Mouse (Mus musculus) kidney, adult 8-10 months (tissue): ENCODE data around the gene Megf9.

Experiments
- DNase-seq, 2 experiments: peaks; one replicate each; pipeline ENCODE4 v3.0.0; 2022

Megf9 gene

DNA sequence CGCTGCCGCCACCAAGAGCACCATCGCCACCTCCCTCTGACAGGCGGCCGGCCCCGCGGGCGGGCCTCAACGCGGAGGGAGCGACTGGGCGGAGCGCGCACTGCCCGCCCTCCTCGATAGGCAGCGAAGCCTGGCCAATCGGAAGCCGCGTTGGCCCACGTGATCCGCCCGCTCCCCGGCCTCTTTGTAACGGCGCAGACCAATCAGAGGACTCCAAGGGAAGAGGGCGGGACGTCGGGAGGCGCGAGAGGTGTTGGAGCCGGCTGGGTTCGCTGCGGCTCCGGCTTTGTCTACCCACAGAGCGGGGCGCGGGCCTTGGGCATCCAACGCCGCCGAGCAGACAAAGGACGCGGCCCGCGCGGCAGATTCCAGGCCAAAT lies at the start of gene Megf9:
Gene Megf9, minus strand, starts transcription at position 105 of the 379 bp plus-strand sequence.
- DNase-seq, result peak; percentile 98

DNA sequence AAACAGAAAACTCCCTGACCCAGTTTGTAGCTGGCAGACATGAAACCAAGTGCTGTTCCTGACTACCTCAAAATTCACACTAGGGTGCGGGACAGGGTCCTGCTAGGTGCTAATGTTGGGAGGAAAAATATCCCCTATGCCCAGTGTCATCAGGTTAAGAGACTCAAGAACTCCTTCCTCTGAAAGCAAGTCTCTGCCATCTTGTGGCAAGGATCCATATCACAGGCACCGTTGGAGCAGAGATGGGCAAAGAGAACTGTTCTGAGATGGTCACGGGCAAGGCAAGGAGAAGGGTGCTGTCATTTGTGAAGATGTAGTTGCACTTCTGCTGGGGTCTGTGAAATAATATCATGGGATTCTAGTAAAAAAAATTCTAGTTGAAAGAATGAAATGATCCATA lies 44.9 kb upstream of the Megf9 start:
- DNase-seq, result peak; percentile 15 to 29

DNA sequence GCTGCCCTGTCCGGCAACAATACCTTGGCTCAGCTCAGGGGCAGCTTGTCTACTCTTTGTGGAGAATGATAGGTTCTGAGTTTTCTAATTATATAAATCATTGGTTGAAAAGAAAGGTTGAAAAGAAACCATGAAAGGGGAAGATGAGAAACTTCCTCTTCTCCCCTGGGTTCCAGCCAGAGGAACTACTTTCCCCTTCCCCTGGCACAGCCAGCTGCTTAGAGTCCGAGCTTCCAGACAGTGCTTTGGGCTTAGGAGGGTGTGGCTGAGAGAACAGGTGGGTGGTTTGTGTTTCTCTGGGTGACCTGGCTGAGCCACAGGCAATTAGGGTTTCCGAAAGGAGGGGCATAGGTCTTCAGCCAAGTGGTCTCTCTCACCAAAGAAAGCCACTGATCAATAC lies 43.5 kb upstream of the Megf9 start:
- no peak for DNase-seq

- DNase-seq, result no peak
Measured at GRCm38 (mm10) chr4:70576096-70576495, 41.3 kb upstream of the Megf9 start.

- no peak for DNase-seq
Measured at GRCm38 (mm10) chr4:70573926-70574325, 39.1 kb upstream of the Megf9 start.

DNA sequence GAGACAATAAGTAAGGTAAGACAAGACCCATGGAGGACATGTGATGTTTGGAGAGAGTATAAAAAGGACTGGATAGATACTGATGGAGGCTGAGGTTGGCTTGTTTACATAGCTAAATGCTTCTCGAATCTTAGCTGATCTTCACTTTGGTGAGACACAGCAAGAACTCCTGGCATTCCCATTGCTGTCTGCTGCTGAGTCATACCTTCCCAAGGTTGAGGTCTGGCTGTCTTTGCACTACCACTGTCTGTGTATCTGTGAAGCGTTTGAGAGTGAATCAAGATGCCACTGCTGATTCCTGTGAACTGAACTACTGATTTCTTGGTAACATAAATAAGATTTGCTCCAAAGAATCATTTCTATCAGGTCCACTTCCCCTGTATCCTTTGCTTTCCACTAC lies 19.1 kb upstream of the Megf9 start:
- DNase-seq, result no peak

- DNase-seq, result no peak
Measured at GRCm38 (mm10) chr4:70553230-70553797, 18.5 kb upstream of the Megf9 start.

- DNase-seq, result no peak
Measured at GRCm38 (mm10) chr4:70552120-70552519, 17.3 kb upstream of the Megf9 start.

- no peak for DNase-seq
Measured at GRCm38 (mm10) chr4:70547411-70548148, 12.8 kb upstream of the Megf9 start.

GRCm38 (mm10) chr4:70545869-70546542 lies 11.2 kb upstream of the Megf9 start:
- no peak for DNase-seq

DNA sequence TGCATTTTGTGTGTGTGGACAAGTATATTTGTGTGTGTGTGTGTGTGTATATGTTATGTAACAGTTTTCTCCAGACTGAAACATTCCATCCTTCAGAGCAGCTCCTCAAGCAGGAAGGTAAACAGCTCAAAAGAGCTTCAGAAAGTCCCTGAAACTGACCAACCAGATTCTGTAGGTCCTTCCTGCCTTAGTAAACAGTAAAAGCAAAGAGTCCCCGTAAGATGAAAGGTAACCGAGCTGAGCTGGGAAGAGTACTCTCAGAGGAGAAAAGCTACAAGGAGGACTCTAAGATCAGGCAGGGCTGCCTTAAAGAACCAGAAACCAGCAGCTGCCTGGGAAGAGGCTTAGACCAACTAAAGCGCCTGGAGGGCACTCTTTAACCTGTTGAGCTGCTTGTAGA lies 9.6 kb upstream of the Megf9 start:
- DNase-seq, result no peak

GRCm38 (mm10) chr4:70542387-70542786 lies 7.6 kb upstream of the Megf9 start:
- DNase-seq, result no peak

DNA sequence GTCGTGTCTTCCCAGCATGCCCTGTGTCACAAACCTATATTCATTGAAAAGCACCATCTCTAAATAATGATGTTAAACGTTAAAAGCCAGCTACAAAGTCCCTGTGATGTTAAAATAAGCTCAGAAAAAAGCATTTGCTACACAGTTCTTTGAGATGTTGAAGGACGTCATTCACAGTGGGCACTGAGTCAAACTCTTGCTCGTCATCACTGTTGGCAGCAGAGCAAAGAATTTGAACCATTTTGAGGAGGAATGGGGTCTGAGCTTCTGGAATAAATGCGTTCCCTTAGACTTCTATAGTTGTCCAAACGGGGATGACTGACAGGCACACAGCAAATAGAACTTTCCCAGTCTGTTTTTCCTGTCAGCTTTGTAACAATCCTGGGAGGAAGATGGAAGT lies 5.9 kb upstream of the Megf9 start:
- DNase-seq, result no peak

- no peak for DNase-seq
Measured at GRCm38 (mm10) chr4:70536661-70537580, 2.1 kb upstream of the Megf9 start.

DNA sequence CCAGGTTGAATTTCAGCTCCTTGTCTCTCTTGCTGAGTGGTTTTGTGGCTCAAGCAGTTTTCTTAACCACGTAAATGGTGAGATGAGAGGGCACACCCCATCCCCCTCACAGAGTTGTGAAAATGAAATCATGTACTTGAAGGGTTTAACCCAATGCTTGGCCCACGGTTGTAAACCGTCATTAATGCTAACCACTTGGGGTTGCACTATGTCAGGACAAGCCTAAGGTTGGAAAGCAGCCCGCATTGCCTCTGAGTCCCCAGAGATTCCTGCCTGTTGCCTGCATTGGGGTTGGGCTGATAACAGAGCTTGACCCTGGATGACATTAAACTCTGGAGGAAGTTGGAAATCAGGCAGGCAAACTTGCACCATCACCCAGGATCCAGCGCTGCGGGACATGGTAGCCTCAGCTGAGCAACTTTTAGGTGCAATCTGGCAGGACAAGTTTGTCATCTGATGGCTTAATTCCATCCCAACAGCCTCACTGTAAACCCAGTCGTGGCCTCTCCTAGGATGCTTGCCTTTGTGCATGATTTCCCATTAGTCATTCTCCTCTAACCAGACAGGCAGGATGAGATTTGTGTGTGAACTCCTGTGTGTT lies 1.0 kb upstream of the Megf9 start:
- DNase-seq, result peak; percentile 18 to 24

GRCm38 (mm10) chr4:70535289-70535688 lies 494 bp upstream of the Megf9 start:
- no peak for DNase-seq

- DNase-seq, result peak in 1 of 2 experiments; percentile 20
Measured at GRCm38 (mm10) chr4:70534078-70534890, 511 bp downstream of the Megf9 start.

GRCm38 (mm10) chr4:70533056-70533805 lies 1.6 kb downstream of the Megf9 start:
- no peak for DNase-seq

GRCm38 (mm10) chr4:70531021-70531420 lies 3.8 kb downstream of the Megf9 start:
- DNase-seq, result no peak

DNA sequence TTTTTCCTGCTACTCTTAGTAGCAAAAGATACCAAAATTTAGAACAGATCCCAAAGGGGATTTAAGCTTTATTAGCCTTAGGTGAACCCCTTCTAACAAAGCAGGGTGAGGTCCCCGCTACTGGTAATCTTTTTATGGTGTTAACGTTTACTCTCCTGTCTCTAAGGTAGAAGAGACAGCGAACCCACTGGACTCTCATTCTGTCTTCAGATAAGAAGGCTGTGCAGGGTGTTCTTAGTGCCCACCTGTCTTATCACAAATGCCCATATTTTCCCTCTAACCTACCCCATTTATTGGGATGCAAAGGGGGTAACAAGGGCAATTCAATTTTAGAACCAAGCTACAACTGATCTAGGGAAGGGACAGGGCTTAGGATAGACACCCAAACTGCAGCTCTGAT lies 6.2 kb downstream of the Megf9 start:
- DNase-seq, result no peak

- no peak for DNase-seq
Measured at GRCm38 (mm10) chr4:70523346-70523745, 11.4 kb downstream of the Megf9 start.
